Mouse (Mus musculus): ENCODE data around the gene Kcnj5. TPM values are rescaled to one million over a fixed set of nuclear protein-coding genes. Genes with fewer than 3 reads are reported as not detected.

Gene Kcnj5
- total and polyA plus RNA-seq, 2 experiments from 2014 or later, result 32.5 to 58.1 TPM

DNA sequence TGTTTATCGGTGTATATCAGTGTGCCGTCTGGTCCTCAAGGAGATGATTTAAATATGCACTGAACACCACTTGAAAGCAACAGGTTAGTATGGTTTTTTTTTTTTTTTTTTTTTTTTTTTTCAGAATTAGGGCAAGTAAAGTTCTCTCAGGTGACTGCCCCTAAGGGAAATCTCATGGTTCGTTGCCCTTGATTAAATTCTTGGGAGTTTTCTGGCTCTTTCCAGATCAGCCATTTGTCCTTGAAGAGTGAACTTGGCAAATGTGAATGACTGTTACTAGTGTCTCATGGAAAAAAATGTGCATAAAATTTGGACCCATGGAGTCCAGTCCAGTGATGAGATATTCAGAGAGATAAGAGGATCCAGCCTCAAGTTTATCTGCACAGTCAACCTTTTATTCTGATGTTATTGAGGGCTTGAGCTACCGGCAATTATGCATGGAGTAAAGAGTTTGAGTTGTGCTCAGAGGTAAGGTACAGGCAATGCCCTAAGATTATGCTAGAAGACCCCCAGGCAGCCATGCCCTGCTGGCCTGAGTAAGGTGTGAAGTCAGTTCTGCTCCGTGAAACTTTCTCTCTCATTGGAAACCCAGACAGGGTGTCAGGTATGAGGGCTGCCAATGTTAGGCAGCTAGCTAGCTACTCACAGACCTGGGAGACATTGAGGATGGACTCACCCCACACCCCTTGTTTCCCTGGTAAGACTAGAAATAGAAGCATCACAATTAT, 32.9 kb upstream of the Kcnj5 start:
- no peak overlapping the region for H3K4me2 ChIP-seq (ENCODE audit: low read depth, low read length)
- H3K9me3 ChIP-seq (replicated peaks; ENCODE audit: control insufficient read depth, low read length), result no peaks in the 10 kb centered on the region
- 70% methylated on average over 5 of the region's 5 CpGs for WGBS

GRCm38 (mm10) chr9:32376031-32376430, 31.9 kb upstream of the Kcnj5 start:
- H3K27ac ChIP-seq (ENCODE audit: low read depth), result no peak overlapping the region
- 57% methylated on average over 7 of the region's 7 CpGs for WGBS
- no peaks in the 10 kb centered on the region for H3K9me3 ChIP-seq (replicated peaks; ENCODE audit: control insufficient read depth, low read length)
- no peaks in the 10 kb centered on the region for H3K36me3 ChIP-seq (replicated peaks; ENCODE audit: control insufficient read depth, insufficient read depth, low read length)
- H3K4me1 ChIP-seq (ENCODE audit: control insufficient read depth, insufficient read depth), result no peaks in the 10 kb centered on the region
- ATAC-seq (ENCODE audit: insufficient read depth, low read depth) (no peak), DNase-seq (ENCODE audit: low spot score) (no peak)
- no peak overlapping the region for H3K4me2 ChIP-seq (ENCODE audit: low read depth, low read length)
- H3K27me3 ChIP-seq (ENCODE audit: control insufficient read depth, insufficient read depth, low read length), result no peaks in the 10 kb centered on the region
- H3K9ac ChIP-seq (replicated peaks; ENCODE audit: low read depth, low read length), result no peak overlapping the region
- no peak for TF ChIP-seq CTCF (IDR thresholded peaks at IDR 0.05; ENCODE audit: low read depth)
- TF ChIP-seq EP300 (IDR thresholded peaks at IDR 0.05; ENCODE audit: low read depth), result no peak
- H3K4me3 ChIP-seq (ENCODE audit: low read depth, low read length), result no peak overlapping the region

More for the DNA sequence above, 32.9 kb upstream of the Kcnj5 start:
- no peak for DNase-seq (ENCODE audit: low spot score)
- no peaks in the 10 kb centered on the region for H3K27me3 ChIP-seq (ENCODE audit: control insufficient read depth, insufficient read depth, low read length)
- no peaks in the 10 kb centered on the region for H3K4me1 ChIP-seq (ENCODE audit: control insufficient read depth, insufficient read depth)
- H3K4me3 ChIP-seq (ENCODE audit: low read depth, low read length), result no peak overlapping the region
- no peak overlapping the region for H3K27ac ChIP-seq (ENCODE audit: low read depth)
- H3K9ac ChIP-seq (replicated peaks; ENCODE audit: low read depth, low read length), result no peak overlapping the region
- TF ChIP-seq CTCF (IDR thresholded peaks at IDR 0.05; ENCODE audit: low read depth) (no peak), EP300 (IDR thresholded peaks at IDR 0.05; ENCODE audit: low read depth) (no peak)
- no peaks in the 10 kb centered on the region for H3K36me3 ChIP-seq (replicated peaks; ENCODE audit: control insufficient read depth, insufficient read depth, low read length)
- no peak for ATAC-seq (ENCODE audit: insufficient read depth, low read depth)

GRCm38 (mm10) chr9:32373656-32374055, 29.5 kb upstream of the Kcnj5 start:
- 93% methylated on average over 6 of the region's 6 CpGs for WGBS
- no peak for ATAC-seq (ENCODE audit: insufficient read depth, low read depth)
- Histone ChIP-seq H3K9ac (replicated peaks; ENCODE audit: low read depth, low read length) (no peak overlapping the region), H3K36me3 (replicated peaks; ENCODE audit: control insufficient read depth, insufficient read depth, low read length) (no peaks in the 10 kb centered on the region), H3K9me3 (replicated peaks; ENCODE audit: control insufficient read depth, low read length) (no peaks in the 10 kb centered on the region), H3K27ac (ENCODE audit: low read depth) (no peak overlapping the region), H3K4me1 (ENCODE audit: control insufficient read depth, insufficient read depth) (no peaks in the 10 kb centered on the region), H3K27me3 (ENCODE audit: control insufficient read depth, insufficient read depth, low read length) (no peaks in the 10 kb centered on the region), H3K4me2 (ENCODE audit: low read depth, low read length) (no peak overlapping the region), H3K4me3 (ENCODE audit: low read depth, low read length) (no peak overlapping the region)
- TF ChIP-seq CTCF (IDR thresholded peaks at IDR 0.05; ENCODE audit: low read depth), result no peak
- no peak for TF ChIP-seq EP300 (IDR thresholded peaks at IDR 0.05; ENCODE audit: low read depth)
- no peak for DNase-seq (ENCODE audit: low spot score)

GRCm38 (mm10) chr9:32372202-32372601, 28.1 kb upstream of the Kcnj5 start, which contains the start of gene Kcnj1:
TSS of gene Kcnj1 (plus strand) at chr9:32372493.
- WGBS, result 81% methylated on average over 6 of the region's 6 CpGs
- no peak for ATAC-seq (ENCODE audit: insufficient read depth, low read depth)

DNA sequence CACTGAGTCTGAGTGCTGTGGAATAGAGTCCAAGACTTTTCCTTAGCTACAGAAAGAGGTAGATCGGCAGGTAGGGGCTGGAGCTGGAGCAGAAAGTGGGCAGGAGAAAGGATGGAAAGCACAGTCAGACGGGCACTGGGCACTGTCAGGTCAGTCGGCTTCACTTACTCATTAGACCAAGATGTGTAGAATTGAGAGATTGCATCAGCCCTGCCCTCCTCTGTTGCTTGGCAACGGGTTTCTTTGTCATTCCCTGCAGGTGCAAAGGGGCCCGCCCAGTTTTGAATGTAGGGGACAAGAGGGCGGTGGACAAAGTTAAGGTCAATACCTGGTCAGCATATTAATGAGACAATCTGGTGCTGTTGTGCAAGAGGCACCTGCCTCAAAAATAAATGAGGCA, 25.2 kb upstream of the Kcnj5 start:
- no peaks in the 10 kb centered on the region for H3K27me3 ChIP-seq (ENCODE audit: control insufficient read depth, insufficient read depth, low read length)

More at GRCm38 (mm10) chr9:32372202-32372601, 28.1 kb upstream of the Kcnj5 start, which contains the start of gene Kcnj1:
- no peaks in the 10 kb centered on the region for H3K9me3 ChIP-seq (replicated peaks; ENCODE audit: control insufficient read depth, low read length)
- no peaks in the 10 kb centered on the region for H3K4me1 ChIP-seq (ENCODE audit: control insufficient read depth, insufficient read depth)
- no peaks in the 10 kb centered on the region for H3K27me3 ChIP-seq (ENCODE audit: control insufficient read depth, insufficient read depth, low read length)
- TF ChIP-seq CTCF (IDR thresholded peaks at IDR 0.05; ENCODE audit: low read depth) (no peak), EP300 (IDR thresholded peaks at IDR 0.05; ENCODE audit: low read depth) (no peak)
- H3K9ac ChIP-seq (replicated peaks; ENCODE audit: low read depth, low read length), result no peak within 1 kb of the TSS
- no peak within 1 kb of the TSS for H3K27ac ChIP-seq (ENCODE audit: low read depth)
- H3K4me3 ChIP-seq (ENCODE audit: low read depth, low read length), result no peak within 1 kb of the TSS
- H3K36me3 ChIP-seq (replicated peaks; ENCODE audit: control insufficient read depth, insufficient read depth, low read length), result no peaks in the 10 kb centered on the region
- DNase-seq (ENCODE audit: low spot score), result no peak
- no peak within 1 kb of the TSS for H3K4me2 ChIP-seq (ENCODE audit: low read depth, low read length)

More for the DNA sequence above, 25.2 kb upstream of the Kcnj5 start:
- no peak overlapping the region for H3K27ac ChIP-seq (ENCODE audit: low read depth)
- WGBS, result 62% methylated on average over 6 of the region's 6 CpGs
- no peak overlapping the region for H3K4me3 ChIP-seq (ENCODE audit: low read depth, low read length)
- H3K9me3 ChIP-seq (replicated peaks; ENCODE audit: control insufficient read depth, low read length), result no peaks in the 10 kb centered on the region
- no peak for TF ChIP-seq CTCF (IDR thresholded peaks at IDR 0.05; ENCODE audit: low read depth)
- TF ChIP-seq EP300 (IDR thresholded peaks at IDR 0.05; ENCODE audit: low read depth), result no peak
- no peak for ATAC-seq (ENCODE audit: insufficient read depth, low read depth)
- H3K4me2 ChIP-seq (ENCODE audit: low read depth, low read length), result no peak overlapping the region
- DNase-seq (ENCODE audit: low spot score), result no peak
- no peaks in the 10 kb centered on the region for H3K4me1 ChIP-seq (ENCODE audit: control insufficient read depth, insufficient read depth)
- no peaks in the 10 kb centered on the region for H3K36me3 ChIP-seq (replicated peaks; ENCODE audit: control insufficient read depth, insufficient read depth, low read length)
- H3K9ac ChIP-seq (replicated peaks; ENCODE audit: low read depth, low read length), result no peak overlapping the region

Measured in heart, postnatal 0 days (tissue).